Mouse (Mus musculus) leukemia stem cell, adult 10-12 weeks (primary cell): Measurements from ENCODE around the gene Olfr198. TPM values are rescaled to one million over a fixed set of nuclear protein-coding genes. Genes with fewer than 3 reads are reported as not detected.

Experiments
- polyA plus RNA-seq: library from polyadenylated mRNA; stranded (reverse); fragments of >175 nt; gene quantifications from 2 replicates; pipeline ENCODE4 v1.2.3, GENCODE M21; 2012; ENCODE audit warnings: low replicate concordance

Olfr198 gene
- not detected in 2 replicates for polyA plus RNA-seq

GRCm38 (mm10) chr16:59203433-59203832 lies at the start of gene Olfr198:
TSS of gene Olfr198 (minus strand) at chr16:59203533.

GRCm38 (mm10) chr16:59219667-59220066 lies 16.3 kb upstream of the Olfr198 start, which contains the start of gene Olfr199:
TSS of gene Olfr199 (minus strand) at chr16:59219767.

GRCm38 (mm10) chr16:59170354-59170753 lies 33.0 kb downstream of the Olfr198 start, which contains the start of gene Olfr196:
TSS of gene Olfr196 (minus strand) at chr16:59170454.

Other genes starting within 250 kb of the Olfr198 start
- gene Olfr183, start 208.2 kb downstream of the Olfr198 start, polyA plus RNA-seq = not detected in 2 replicates
- not detected in 2 replicates for gene Olfr186, start 173.2 kb downstream of the Olfr198 start, polyA plus RNA-seq
- gene Olfr187, start 163.8 kb downstream of the Olfr198 start, polyA plus RNA-seq = not detected in 2 replicates
- not detected in 2 replicates for gene Olfr190, start 125.5 kb downstream of the Olfr198 start, polyA plus RNA-seq
- gene Olfr191, start 113.7 kb downstream of the Olfr198 start, polyA plus RNA-seq = not detected in 2 replicates
- not detected in 2 replicates for gene Olfr193, start 91.7 kb downstream of the Olfr198 start, polyA plus RNA-seq
- not detected in 2 replicates for gene Olfr194, start 82.5 kb downstream of the Olfr198 start, polyA plus RNA-seq
- gene Olfr195, start 56.5 kb downstream of the Olfr198 start, polyA plus RNA-seq = not detected in 2 replicates
- 0.14 TPM in 1 of 2 replicates, not detected in the other for gene Olfr196, start 33.1 kb downstream of the Olfr198 start, polyA plus RNA-seq
- not detected in 2 replicates for gene Olfr199, start 16.2 kb upstream of the Olfr198 start, polyA plus RNA-seq
- not detected in 2 replicates for gene Olfr201, start 69.1 kb upstream of the Olfr198 start, polyA plus RNA-seq
- gene Olfr202, start 83.3 kb upstream of the Olfr198 start, polyA plus RNA-seq = not detected in 2 replicates
- not detected in 2 replicates for gene Olfr203, start 95.3 kb upstream of the Olfr198 start, polyA plus RNA-seq
- not detected in 2 replicates for gene Olfr204, start 114.7 kb upstream of the Olfr198 start, polyA plus RNA-seq
- not detected in 2 replicates for gene Olfr205, start 127.6 kb upstream of the Olfr198 start, polyA plus RNA-seq
- gene Olfr206, start 145.7 kb upstream of the Olfr198 start, polyA plus RNA-seq = not detected in 2 replicates
- gene Olfr209, start 160.5 kb upstream of the Olfr198 start, polyA plus RNA-seq = not detected in 2 replicates
- gene Gabrr3, start 203.8 kb upstream of the Olfr198 start, polyA plus RNA-seq = 0.09 TPM in 1 of 2 replicates, not detected in the other